ENCODE assay signal across 23 mouse cellular contexts in the genomic region with DNA sequence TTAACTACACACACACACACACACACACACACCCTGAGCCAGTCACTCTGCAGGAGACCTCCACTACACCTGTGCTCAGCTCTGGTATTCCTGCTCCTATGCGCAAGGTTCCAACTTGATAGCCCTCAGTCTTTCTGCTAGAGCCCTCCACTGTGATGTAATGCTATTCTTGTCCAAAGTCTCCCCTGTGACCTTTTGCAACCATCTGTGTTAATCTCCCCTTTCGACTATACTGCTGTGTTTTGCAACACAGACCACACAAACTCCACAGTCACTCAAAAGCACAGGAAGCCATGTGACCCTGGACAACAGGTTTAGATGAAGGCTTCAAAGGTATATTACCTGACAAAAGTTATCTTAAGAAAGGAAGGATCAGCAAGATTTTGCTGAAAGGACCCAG. TPM values are rescaled to one million over a fixed set of nuclear protein-coding genes. Genes with fewer than 3 reads are reported as not detected.
"Had no signal": no experiment of that assay in that cellular context is flagged by ENCODE, and none has a peak within 500 bp of the region (broad histone marks: within the 10 kb centered on the region; RNA-seq: fewer than 3 reads in every experiment).

No protein-coding gene starts in this region.

- H3K36me3 ChIP-seq: midbrain, embryonic 13.5 days; midbrain, embryonic 15.5 days; neural tube, embryonic 12.5 days; stomach, embryonic 15.5 days had no signal

- H3K27ac ChIP-seq: midbrain, embryonic 13.5 days; midbrain, embryonic 15.5 days; neural tube, embryonic 12.5 days; stomach, embryonic 15.5 days; stomach, postnatal 0 days had no signal

- H3K9me3 ChIP-seq: megakaryocyte, embryonic 14.5 days; midbrain, embryonic 13.5 days; midbrain, embryonic 15.5 days; neural tube, embryonic 12.5 days; stomach, embryonic 15.5 days had no signal

- ATAC-seq: midbrain, embryonic 13.5 days; midbrain, embryonic 15.5 days had no signal

- DNase-seq: lung, adult 18-20 months; lung, embryonic 14.5 days; lung, postnatal 10 days; lung, postnatal 4 days; right cerebral cortex, postnatal 14 days; thymus, adult 2 months; thymus, postnatal 25 days; thymus, postnatal 4 days had no signal

- H3K4me2 ChIP-seq: lung, embryonic 14.5 days; midbrain, embryonic 11.5 days; midbrain, embryonic 13.5 days; midbrain, embryonic 15.5 days; neural tube, embryonic 12.5 days; stomach, embryonic 15.5 days had no signal

- H3K4me3 ChIP-seq: megakaryocyte, embryonic 14.5 days; midbrain, embryonic 13.5 days; midbrain, embryonic 15.5 days; neural tube, embryonic 12.5 days; stomach, embryonic 15.5 days had no signal

- H3K4me1 ChIP-seq: megakaryocyte, embryonic 14.5 days; midbrain, embryonic 13.5 days; midbrain, embryonic 15.5 days; neural tube, embryonic 12.5 days; stomach, embryonic 15.5 days had no signal

- H3K27me3 ChIP-seq: megakaryocyte, embryonic 14.5 days; midbrain, embryonic 13.5 days; midbrain, embryonic 15.5 days; neural tube, embryonic 12.5 days; stomach, embryonic 15.5 days had no signal

- H3K9ac ChIP-seq: lung, embryonic 14.5 days; midbrain, embryonic 13.5 days; midbrain, embryonic 15.5 days; neural tube, embryonic 12.5 days; stomach, embryonic 15.5 days had no signal

RNA-seq across cellular contexts. Expression of gene Ccl11, which starts 5.8 kb away (rescaled TPM):
- total RNA-seq: midbrain, postnatal 0 days; monocyte, adult 5-6 weeks; neutrophil, adult 5-6 weeks had no signal
- polyA plus RNA-seq: midbrain, embryonic 11.5 days; midbrain, embryonic 13.5 days; midbrain, embryonic 15.5 days; neural tube, embryonic 14.5 days; testis, adult 2 months had no signal

RNA-seq across cellular contexts. Expression of gene Ccl7, which starts 17.9 kb away (rescaled TPM):
- total RNA-seq: monocyte, adult 5-6 weeks; neutrophil, adult 5-6 weeks had no signal
- polyA plus RNA-seq: spleen, adult 2 months; testis, adult 2 months had no signal

RNA-seq across cellular contexts. Expression of gene Gm17268, which starts 25.1 kb away (rescaled TPM):
- total RNA-seq: midbrain, postnatal 0 days; monocyte, adult 5-6 weeks; neutrophil, adult 5-6 weeks had no signal
- polyA plus RNA-seq: lung, embryonic 14.5 days; lung, embryonic 16.5 days; midbrain, embryonic 11.5 days; midbrain, embryonic 13.5 days; midbrain, embryonic 15.5 days; midbrain, postnatal 0 days; neural tube, embryonic 12.5 days; neural tube, embryonic 14.5 days; spleen, adult 2 months; stomach, embryonic 15.5 days; stomach, postnatal 0 days; testis, adult 2 months; thymus, adult 2 months; urinary bladder, adult 2 months had no signal

RNA-seq across cellular contexts. Expression of gene Ccl2, which starts 28.1 kb away (rescaled TPM):
- total RNA-seq: midbrain, postnatal 0 days had no signal

RNA-seq across cellular contexts. Expression of gene Ccl12, which starts 38.2 kb away (rescaled TPM):
- total RNA-seq: monocyte, adult 5-6 weeks; neutrophil, adult 5-6 weeks had no signal
- polyA plus RNA-seq: spleen, adult 2 months had no signal
